Mouse (Mus musculus) brain, embryonic 18.5 days (tissue): ENCODE measurements around the gene Cmklr1.

Experiments used
- DNase-seq: peaks from one replicate; pipeline ENCODE4 v3.0.0-alpha.2; 2012; ENCODE audit warnings: low read depth, low spot score

Gene Cmklr1

DNA sequence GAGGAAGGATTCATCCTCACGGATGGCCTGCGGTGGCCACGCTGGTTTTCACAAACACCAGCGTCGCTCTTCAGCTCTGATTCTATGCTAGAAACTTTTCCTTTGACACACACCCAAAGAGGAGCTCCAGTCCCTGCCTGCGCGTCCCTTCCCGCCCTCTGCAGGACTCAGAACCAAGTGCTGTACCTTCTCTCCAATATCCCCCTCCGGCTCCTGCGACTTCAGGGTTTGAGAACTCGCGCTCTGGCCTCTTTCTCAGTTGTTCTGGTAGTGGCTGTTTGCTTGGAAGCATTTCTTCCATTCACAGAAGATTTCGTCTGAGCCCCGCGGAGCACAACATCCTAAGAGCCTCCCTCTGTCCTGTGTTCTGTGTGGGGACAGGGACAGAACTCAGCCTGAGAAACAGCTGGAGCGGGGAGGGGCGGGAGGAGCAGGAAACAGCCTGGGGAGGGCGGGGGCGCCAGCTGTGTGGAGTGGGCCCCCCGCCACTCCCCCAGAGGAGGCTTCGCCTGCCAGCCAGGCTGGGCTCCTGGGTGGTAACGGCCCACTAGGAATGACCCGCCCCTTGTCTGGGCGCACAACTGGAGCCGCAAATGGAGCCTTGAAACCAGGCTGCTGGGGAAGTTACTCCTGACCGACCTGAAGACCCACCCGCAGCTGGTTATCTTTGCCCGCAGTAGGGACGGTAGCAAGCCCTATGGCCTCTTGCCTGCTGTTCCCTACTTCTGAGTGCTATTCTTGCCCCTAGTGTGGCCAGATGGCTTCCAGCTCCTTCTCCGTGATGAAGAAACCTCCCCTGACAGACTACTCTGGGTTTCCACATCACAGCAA is at the start of gene Cmklr1:
TSS of gene Cmklr1 (minus strand) at position 392 of the 831 bp plus-strand sequence.
- DNase-seq, result no peak

DNA sequence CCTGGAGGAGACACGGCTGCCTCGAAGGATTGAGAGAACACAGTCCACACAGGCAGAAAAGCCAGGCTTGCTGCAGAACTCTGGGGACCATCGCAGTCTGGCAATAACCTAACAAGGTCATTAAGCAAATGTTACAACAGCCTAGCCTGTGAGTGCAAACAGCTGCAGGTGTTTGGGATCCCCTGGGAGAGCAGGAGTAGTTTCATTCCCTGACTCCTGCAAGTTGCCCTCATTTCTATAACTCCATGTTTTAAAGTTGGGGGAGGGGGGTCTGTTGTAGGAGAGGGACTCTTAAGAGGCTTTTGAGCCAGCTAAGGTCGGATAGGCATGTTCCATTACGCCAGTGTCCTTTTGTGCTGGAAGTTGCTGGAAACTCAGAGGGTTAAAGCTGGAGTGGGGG is 44.2 kb upstream of the Cmklr1 start:
- no peak for DNase-seq

DNA sequence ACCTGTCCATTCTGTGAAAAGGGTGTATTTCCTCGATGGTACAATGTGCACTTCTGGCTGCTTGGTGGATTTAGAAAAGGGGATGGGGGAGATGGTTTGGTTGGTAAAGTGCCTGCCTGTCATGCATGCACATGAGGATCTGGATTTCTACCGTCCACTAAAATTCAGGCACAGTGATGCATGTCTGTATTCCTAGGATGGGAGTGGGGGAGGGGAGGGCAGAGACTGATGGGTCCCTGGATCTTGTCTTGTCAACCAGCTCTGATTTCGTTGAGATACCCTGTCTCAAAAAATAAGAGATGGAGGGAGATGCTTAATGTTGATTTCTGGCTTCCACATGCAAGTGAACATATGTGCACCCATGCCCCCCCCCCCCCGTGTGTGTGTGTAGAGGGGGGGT is 43.8 kb upstream of the Cmklr1 start:
- no peak for DNase-seq

DNA sequence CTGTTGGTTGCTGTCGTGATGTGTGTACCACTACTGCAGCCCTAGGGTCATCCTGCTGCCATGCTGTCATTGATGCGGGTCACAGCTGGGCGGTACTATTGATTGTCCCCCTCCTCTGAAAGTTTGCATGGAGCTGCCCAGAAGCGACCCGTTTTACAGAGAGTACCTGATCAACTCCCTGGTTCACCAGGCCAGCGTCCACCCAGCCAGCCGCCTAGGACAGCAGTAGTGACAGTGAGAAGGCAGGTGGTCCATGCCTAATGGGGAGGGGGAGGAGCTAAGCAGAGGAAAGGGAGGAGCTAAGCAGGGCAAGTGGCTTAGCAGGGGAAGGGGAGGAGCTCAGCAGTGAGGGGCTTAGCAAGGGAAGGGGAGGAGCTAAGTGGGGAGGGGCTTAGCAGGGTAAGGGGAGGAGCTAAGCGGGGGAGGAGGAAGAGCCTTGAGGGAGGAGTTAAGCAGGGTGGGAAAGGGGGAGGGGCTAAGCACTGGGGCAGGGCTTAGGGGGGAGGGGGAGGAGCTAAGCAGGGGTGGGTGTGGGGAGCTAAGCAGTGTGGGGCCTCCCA is 43.0 kb upstream of the Cmklr1 start:
- no peak for DNase-seq

DNA sequence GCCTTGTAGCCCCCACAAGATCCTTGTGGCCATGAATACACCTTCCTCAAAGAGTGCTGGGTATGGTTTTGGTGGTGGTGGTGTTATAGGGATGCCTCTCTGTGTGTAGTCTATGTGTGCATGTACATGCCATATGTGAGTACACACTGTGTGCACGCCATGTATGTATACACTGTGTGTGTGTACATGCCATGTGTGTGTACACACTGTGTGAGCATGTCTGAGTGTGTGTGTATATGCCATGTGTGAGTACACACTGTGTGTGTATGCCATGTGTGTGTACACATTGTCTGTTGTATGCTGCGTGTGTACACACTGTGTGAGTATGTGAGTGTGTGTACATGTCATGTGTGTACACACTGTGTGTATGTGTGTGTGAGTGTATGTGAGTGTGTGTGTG is 40.6 kb upstream of the Cmklr1 start:
- DNase-seq, result no peak

DNA sequence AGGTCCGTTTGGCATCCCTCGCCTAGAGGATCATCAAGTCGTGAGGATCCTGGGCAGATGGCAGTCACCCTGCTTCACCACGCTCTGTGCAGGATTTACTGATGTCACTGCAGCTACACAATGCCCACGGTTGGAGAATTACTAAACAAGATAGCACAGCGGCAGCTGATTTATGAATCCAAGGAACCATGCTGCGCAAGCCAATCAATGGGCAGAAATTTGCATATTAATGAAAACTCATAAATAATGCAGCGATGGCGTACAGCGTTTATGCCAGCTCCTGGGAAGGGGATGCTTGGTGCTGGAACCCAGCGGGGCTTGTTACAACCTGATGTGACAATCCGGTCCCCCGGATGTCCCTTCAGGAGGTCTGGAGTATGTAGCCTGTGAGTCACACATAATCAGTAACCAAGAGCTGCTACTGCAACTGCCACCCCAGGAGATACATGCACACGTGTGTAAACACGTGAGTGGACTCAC is 39.9 kb upstream of the Cmklr1 start:
- DNase-seq, result no peak

DNA sequence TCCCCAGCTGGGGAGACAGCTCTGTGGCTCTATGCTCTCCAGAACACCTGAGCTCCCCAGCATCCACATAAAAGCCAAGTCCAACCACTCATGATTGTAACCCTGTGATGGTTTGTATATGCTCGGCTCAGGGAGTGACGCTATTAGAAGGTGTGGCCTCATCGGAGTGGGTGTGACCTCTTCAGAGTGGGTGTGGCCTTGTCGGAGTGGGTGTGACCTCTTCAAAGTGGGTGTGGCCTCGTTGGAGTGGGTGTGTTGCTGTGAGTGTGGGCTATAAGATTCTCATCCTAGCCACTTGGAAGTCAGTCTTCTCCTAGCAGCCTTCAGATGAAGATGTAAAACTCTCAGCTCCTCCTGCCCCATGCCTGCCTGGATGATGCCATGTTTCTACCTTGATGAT is 37.3 kb upstream of the Cmklr1 start:
- no peak for DNase-seq

DNA sequence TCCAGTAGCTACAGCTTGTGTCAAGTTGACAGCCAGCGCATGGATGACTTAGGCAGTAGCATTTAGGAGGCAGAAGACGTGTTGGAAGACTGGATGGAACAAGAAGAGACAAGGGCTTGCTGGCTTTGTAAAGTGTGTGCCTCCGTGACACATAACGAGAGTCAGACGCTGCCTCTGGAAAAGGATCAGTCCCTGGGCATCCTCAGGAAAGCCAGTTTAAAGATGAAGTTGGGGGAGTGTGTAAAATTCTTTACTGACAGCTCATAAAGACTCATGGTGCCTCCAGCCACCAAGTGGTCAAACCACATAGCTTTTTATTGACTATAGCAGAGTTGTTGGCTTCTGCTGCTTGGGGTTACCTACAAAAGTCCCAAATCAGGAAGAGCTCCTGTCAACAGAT is 35.2 kb upstream of the Cmklr1 start:
- DNase-seq, result no peak

DNA sequence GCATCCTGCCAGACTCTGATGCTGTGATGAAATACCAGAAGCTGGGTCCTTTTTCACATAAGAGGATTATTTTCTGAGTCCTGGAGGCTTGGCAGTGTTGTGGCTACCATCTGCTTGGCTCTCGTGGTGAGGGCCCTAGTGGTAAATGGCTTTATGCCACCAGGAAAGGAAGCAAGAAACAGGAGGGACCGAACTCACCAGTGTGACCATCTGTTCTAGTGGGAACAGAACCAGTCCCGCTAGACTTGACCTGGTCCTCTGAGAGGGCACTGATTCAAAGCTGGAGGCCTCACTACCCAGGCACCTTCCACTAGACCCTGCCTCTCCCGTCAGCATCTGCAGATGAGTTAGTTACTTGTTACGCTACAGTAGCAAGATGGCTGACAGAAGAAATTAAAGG is 33.0 kb upstream of the Cmklr1 start:
- DNase-seq, result no peak

DNA sequence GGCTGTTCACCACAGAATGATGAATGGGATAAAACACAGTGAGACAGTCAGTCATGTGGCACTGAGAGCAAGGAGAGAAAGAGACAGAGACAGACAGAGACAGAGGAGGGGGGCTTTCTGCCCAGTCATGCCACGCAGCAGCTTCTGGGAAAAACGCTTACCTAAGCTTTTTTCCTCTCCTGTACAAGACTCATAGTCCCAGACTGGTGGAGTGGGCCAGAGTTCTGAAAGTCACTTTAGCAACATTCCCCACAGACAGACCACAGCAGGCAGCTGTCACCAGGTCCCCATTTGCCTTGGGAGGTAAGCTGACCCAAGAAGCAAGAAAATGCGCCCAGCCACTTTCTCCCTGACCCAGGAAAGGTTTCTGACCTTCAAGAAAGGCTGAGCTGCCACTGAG is 32.2 kb upstream of the Cmklr1 start:
- DNase-seq, result no peak

DNA sequence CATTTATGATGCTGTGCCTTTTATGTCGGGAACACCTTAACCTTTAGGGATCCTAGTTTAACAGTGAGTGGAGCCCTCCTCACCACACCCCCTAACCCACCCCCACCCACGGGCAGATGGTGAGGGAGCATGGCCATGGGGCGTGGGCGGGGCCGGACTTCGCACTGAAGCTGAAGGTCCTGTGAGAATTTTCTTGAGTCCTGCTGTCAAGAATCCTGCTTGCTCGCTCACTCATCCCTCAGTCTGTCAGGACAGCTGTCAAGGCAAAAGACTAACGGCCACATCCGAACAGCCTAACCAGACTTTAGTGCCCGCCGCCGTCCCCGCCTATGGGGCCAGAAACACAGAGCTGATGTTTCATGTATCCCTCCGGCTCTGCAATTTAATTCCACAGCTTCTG is 31.0 kb upstream of the Cmklr1 start:
- DNase-seq, result no peak

DNA sequence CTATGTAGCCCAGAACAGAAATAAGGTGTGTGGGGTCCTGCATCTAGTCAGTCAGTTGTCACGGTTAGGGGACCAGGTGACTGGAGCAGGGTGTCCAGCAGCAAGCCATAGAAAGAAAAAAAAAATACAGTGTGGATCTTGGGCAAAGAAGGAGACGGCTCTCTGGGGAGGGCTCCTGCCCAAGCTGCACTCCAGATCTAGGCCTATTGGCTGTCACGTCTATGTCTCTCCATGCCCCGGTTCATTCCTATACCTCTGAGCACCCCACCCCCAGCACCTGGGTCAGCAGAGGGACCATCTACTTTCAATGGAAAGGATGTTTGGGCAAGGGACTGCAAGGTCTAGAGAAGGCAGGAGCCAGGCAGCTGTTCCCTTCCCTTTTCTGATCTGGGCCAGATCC is 29.3 kb upstream of the Cmklr1 start:
- DNase-seq, result no peak

DNA sequence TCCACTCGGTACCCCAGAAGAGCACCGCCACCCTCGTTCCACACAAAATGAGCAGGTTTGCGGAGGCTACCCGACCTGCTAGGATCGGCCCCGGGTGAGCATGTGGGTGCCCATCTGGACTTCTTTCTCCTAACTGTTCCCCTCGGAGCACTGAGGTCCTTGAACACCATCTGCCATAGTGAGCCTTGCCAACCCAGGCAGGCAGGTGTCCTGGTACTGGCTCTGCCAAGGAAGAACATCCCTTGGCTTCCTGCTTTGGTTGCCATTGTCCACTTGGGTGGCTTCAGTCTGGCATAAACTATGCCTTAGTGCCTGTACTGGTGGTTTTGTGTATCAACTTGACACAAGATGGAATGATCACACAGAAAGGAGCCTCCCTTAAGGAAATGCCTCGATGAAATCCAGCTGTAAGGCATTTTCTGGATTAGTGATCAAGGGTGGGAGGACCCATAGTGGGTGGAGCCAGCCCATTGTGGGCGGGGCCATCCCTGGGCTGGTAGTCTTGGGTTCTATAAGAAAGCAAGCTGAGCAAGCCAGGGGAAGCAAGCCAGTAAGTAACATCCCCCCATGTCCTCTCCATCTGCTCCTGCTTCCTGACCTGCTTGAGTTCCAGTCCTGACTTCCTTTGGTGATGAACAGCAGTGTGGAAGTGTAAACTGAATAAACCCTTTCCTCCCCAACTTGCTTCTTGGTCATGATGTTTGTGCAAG is 28.7 kb upstream of the Cmklr1 start:
- DNase-seq, result no peak

DNA sequence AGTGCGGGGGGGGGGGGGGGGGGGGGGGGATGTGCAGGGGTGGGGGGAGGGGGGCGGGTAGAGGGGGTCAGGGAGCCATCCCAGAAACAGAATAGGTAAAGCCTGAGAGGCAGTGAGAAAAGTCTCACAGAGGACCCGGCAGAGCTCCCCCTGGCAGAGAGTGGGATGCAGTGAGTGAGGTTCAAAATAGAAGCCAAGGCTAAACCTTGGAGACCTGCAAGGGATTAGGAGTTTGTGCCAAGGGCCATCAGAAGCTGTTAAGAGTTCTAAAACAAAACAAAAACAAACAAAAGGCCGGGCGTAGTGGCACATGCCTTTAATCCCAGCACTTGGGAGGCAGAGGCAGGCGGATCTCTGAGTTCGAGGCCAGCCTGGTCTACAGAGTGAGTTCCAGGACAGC is 27.3 kb upstream of the Cmklr1 start:
- DNase-seq, result no peak

DNA sequence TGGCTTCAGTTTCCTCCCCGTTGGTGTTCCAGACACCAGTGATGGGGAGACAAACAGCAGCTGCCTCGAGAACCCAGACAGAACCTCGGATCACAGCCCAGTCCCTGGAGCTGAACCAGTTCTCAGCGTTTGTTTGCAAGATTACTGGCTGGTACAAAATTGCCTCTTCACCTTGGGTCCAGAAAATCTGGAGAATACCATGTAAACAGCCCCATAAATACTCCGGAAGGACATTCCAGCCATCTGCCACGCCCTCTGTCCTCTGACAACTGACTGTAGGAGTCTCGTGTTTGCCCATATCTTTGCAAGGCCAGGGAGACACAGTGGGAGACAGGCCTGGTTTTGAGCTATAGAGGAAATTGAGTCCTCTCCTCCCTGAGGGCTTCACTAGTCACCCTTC is 24.6 kb upstream of the Cmklr1 start:
- no peak for DNase-seq

DNA sequence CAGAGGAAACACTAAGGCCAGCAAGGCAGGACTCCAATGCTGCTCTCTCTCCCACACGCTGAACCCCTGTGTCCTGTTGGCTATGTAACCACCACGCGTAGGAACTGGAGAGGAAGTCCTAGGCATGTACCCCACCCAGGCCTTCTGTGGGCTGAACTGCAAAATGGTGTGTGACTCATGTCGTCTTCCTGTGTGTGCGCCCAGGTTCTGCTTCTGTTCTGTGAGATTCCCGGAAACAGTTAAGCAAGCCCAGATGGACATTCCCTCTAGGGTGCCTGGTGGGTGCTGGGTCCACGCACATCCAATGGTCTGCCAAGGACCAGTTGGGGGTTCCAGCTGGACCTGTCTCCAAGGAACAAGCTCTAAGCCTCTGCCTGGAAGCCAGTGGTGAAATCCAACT is 22.2 kb upstream of the Cmklr1 start:
- no peak for DNase-seq

DNA sequence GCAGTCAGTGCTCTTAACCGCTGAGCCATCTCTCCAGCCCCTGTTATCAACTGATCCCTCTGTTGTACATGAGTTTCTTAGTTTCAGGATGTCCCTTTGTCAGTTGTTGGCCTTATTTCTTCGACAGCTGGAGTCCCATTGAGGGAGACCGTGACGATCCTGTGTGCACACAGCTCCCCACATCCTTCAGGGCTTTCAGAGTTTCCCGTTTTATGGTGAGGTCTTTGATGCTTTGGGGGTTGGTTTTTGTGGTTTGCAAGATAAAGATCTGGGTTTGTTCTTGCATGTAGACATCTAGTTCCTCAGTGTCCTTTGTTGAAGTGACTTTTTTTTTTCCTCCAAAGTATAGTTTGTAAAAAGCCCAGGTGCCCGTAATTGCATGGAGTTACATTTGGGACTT is 20.4 kb upstream of the Cmklr1 start:
- DNase-seq, result no peak

DNA sequence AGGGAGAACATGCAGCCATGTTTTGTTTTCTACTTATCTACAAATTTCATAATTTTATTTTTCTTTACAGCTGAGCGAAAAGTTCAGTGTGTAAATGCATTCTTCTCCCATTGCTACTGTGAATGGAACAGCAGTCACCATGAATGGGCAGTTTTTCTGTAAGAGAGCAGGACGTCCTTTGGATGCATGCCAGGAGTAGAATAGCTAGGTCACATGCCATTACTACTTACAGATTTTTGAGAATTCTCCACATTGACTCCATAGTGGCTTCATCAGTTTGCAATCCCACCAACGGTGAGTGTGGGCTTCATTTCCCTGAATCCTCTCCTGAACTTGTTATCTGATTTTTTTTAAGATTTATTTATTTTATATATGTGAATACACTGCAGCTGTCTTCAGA is 19.9 kb upstream of the Cmklr1 start:
- no peak for DNase-seq

DNA sequence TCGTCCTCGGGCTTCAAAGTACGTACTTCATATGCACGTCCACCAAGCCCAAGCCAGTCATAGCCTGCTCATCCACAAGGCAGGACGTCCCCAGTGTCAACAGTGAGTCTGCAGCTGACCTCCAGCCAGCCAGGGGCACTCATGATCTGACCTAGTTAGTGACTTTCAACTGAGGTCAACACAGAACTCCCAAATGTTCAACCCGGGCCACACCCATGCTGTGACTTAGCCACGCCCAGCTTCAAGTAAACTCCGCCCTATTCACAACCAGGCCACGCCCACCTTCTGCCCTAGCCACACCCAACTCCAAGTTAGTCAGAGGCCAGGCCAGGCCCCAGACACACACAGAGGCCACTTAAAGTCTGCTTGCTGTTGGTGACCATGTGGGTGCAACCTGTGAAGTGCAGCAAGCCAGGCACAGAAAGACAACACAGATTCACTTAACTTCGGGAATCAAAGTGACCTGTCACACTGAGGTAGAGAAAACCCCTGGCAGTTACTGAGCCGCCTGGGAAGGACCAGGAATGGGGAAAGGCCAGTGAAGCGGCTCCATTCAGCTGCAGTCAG is 14.5 kb upstream of the Cmklr1 start:
- DNase-seq, result no peak

DNA sequence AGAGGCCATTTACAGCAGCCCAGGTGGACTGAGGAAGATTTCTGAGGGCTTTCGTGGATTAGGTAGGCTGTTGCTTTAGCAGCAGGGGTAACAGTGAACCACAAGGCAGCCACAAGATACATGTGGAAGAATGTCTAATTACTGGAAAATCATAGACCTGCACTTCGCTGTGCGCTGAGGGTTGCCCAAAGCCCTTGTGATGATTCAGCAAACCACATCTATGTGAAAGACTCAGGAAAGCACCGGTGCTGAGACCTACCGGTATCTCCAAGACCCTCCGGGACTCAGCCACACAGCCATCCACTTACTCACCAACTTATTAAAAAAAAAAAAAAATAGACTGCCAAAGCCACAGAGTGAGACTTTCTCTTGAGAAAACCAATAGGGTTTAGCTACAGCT is 13.9 kb upstream of the Cmklr1 start:
- no peak for DNase-seq

DNA sequence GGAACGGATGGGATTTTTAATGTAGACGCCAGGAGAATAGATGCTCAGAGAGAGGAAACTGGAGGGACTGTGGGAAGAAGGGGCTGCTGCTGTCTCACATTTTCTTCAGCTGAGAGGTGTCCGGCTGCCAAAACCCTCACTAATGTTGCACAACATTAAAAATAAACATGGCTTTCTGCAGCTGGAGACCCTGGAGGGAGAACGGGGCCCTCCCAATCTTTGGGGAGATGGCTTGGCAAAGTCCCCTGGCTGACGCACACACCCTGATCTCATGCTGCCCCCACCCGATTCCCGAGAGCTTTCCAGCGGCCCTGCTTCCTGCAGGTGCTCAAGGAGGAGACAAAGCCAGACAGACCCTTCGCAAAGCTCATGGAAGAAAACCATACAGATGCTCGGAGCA is 10.6 kb upstream of the Cmklr1 start:
- no peak for DNase-seq

DNA sequence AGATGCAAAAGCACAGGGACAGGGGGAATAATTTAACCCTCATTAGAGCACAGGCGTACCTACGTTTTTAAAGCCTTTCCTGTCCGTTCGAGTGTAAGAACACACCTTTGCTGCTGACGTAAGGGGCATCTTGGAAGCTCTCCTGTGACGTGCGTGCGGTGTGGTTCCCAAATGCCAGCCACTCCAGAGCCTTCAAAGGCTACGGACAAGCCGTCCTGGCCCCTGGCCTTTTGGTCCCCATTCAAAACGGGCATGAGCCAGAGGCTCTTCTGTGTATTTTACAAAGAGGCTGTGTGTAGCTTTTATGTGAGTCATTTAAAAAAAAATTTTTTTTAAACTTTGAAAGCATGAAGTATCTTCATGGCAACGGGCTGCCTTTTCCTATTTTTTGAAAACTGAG is 4.6 kb upstream of the Cmklr1 start:
- DNase-seq, result no peak

DNA sequence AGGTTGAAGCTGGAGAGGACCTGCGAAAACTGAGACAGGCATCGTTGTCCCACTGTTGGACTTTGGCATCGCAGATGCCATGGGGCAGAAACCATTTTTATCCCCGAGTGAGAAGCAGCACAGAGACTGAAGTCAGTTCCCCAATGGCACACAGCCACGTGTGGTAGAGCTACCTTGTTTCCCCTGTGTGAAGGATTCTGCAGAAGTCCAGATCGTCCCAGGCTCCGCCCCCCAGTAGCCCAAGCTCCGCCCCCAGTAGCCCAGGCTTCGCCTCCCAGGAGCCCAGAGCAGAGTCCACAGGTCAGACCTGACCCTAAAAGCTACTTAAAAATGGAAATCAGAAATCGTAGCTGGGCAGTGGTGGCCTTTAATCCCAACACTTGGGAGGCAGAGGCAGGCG is 4.0 kb upstream of the Cmklr1 start:
- no peak for DNase-seq
